Mouse (Mus musculus) ES-Bruce4 (cell line): ENCODE measurements around the gene Pygm. TPM values are rescaled to one million over a fixed set of nuclear protein-coding genes. Genes with fewer than 3 reads are reported as not detected.

ENCODE experiments used
- H3K27ac ChIP-seq: 2 replicates; pipeline ENCODE4 v1.5.1; 2012; ENCODE audit warnings: low read length, inconsistent platforms; ENCODE audit not compliant: insufficient read depth
- H3K27me3 ChIP-seq: 2 replicates; pipeline ENCODE4 v1.6.1; 2012; ENCODE audit warnings: mild to moderate bottlenecking, low read length, inconsistent platforms; ENCODE audit not compliant: control insufficient read depth, poor library complexity, insufficient read depth, severe bottlenecking
- H3K36me3 ChIP-seq: 2 replicates; pipeline ENCODE4 v1.6.1; 2012; ENCODE audit warnings: inconsistent platforms, mild to moderate bottlenecking, low read length, moderate library complexity; ENCODE audit not compliant: control insufficient read depth, poor library complexity, insufficient read depth, severe bottlenecking
- H3K4me1 ChIP-seq: one replicate; pipeline ENCODE4 v1.8.1; 2011; ENCODE audit warnings: low read length; ENCODE audit not compliant: control insufficient read depth, insufficient read depth
- H3K4me3 ChIP-seq: 2 replicates; pipeline ENCODE4 v1.5.1; 2011; ENCODE audit warnings: low read depth, mild to moderate bottlenecking, low read length
- H3K9ac ChIP-seq: 2 replicates; pipeline ENCODE4 v1.6.1; 2012; ENCODE audit warnings: low read depth, mild to moderate bottlenecking, inconsistent platforms; ENCODE audit not compliant: poor library complexity, severe bottlenecking
- H3K9me3 ChIP-seq: replicated peaks from 2 replicates; pipeline ENCODE4 v1.6.1; 2012; ENCODE audit warnings: mild to moderate bottlenecking, low read length, inconsistent platforms; ENCODE audit not compliant: control insufficient read depth, poor library complexity, insufficient read depth, severe bottlenecking
- CTCF ChIP-seq: IDR thresholded peaks from one replicate; pipeline ENCODE4 v1.8.1; 2011; ENCODE audit warnings: low read depth, low read length
- EP300 ChIP-seq: IDR thresholded peaks from 2 replicates; pipeline ENCODE4 v1.6.1; 2011; ENCODE audit warnings: low read depth, low read length; ENCODE audit not compliant: insufficient read depth
- POLR2A ChIP-seq: IDR thresholded peaks from one replicate; pipeline ENCODE4 v1.8.1; 2011; ENCODE audit warnings: low read length; ENCODE audit not compliant: insufficient read depth
- polyA plus RNA-seq: library from polyadenylated mRNA; stranded (reverse); fragments of >200 nt; gene quantifications from 2 replicates; pipeline ENCODE4 v1.2.4, GENCODE M21; 2011; ENCODE audit warnings: low read depth; ENCODE audit not compliant: missing spikeins, insufficient read depth, insufficient read length

The Pygm gene
- polyA plus RNA-seq = 4.1 and 4.6 TPM in 2 replicates

DNA sequence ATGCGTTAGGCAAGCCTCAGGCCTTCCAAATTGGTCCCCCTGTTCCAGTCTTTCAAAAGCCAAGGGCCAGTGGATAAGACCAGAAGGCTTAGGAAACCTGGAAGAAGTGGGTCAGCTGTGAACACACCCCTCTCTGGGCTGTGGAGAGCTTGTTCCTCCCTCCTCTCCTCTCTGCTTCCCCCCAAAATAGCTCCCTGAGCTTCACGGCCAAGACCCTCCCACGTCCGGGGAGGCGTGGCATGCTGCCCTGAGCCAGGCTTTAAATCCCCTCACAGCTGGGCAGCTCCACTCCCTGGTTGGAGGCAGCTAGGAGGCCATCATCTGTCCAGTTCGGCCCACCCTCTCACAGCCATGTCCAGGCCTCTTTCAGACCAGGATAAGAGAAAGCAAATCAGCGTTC, at the start of gene Pygm:
Gene Pygm, plus strand, starts transcription at position 272 of the 400 bp plus-strand sequence.
- Histone ChIP-seq H3K9me3 (no peaks in the 10 kb centered on the region), H3K9ac (no peak within 1 kb of the TSS), H3K4me1 (no peaks in the 10 kb centered on the region), H3K36me3 (no peaks in the 10 kb centered on the region), H3K4me3 (no peak within 1 kb of the TSS), H3K27ac (no peak within 1 kb of the TSS), H3K27me3 (no peaks in the 10 kb centered on the region)
- TF ChIP-seq EP300 (no peak), CTCF (no peak), POLR2A (no peak)

DNA sequence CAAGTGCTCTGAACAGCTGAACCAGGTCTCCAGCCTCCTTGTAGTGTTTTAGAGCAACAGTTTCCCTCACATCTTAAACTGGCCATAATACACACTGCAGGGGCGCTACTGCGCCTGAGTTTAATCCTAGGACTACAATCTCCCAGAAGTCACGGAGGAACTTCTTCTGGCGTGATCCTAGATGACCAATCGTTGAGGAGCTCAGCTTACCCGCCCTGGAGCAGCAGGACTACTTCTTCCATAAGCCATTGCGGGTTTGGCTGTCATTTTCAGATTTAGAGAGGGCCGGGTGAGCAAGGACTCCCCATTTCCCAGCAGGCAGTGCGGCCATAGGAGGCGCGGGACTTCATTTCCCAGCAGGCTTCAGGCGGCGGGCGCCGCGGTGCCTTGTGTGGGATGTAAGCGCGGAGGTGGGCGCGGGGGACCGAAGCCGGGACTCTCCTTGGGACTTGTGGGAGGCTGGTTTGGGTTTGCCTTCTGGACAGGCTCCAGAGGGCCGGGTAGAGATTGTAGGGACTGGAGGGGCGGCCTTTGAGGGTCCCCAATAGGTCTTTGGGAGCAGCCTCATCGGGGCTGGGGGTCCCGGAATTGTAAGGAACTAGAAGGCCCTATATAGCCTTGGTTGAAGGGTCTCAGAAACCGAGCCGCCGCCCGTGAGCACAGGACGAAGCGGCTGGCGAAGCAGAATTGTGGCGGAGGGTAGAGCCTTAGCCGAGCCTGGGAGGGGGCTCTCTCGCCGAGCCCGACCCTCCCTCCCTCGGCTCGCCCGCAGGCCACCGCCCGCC, 49.3 kb upstream of the Pygm start, which contains the start of gene Men1:
Gene Men1, plus strand, starts transcription at position 307 of the 785 bp plus-strand sequence.
- H3K4me3 ChIP-seq = peak within 1 kb of the TSS; percentile 76
- TF ChIP-seq CTCF (no peak), POLR2A (no peak), EP300 (no peak)
- H3K9ac ChIP-seq = peak within 1 kb of the TSS; percentile 79

DNA sequence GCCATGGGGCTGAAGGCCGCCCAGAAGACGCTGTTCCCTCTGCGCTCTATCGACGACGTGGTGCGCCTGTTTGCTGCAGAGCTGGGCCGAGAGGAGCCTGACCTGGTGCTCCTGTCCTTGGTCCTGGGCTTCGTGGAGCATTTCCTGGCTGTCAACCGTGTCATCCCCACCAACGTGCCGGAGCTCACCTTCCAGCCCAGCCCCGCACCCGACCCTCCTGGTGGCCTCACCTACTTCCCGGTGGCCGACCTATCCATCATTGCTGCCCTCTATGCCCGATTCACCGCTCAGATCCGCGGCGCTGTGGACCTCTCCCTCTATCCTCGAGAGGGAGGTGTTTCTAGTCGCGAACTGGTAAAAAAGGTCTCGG, 48.8 kb upstream of the Pygm start:
- TF ChIP-seq POLR2A (no peak), EP300 (no peak), CTCF (no peak)
- Histone ChIP-seq H3K27ac (no peak overlapping the region), H3K4me3 (peak overlapping the region; percentile 76), H3K9me3 (no peaks in the 10 kb centered on the region), H3K36me3 (0 out of 2 replicates have a peak, but pooled peaks cover 13% of the 10 kb centered on the region), H3K4me1 (peaks cover 5% of the 10 kb centered on the region), H3K27me3 (no peaks in the 10 kb centered on the region), H3K9ac (peak overlapping the region; percentile 79)

More for the DNA sequence above, 49.3 kb upstream of the Pygm start, which contains the start of gene Men1:
- Histone ChIP-seq H3K9me3 (no peaks in the 10 kb centered on the region), H3K4me1 (peaks cover 5% of the 10 kb centered on the region), H3K27ac (peak within 1 kb of the TSS; percentile 83), H3K36me3 (0 out of 2 replicates have a peak, but pooled peaks cover 13% of the 10 kb centered on the region), H3K27me3 (no peaks in the 10 kb centered on the region)

DNA sequence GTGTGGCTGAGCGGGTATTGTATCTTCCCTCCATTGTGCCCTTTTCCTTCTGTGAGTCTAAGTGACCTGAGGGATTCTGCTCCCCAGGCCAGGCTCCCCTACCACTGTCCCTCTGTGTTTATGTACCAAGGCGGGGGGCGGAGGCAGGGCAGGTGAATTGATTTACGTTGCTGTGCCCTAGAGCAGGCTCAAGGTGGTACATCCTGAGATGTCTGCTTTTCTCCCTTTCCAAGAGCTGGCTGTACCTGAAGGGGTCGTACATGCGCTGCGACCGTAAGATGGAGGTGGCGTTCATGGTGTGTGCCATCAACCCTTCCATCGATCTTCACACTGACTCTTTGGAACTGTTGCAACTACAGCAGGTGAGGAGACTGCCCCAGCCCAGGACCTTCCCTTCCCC, 47.3 kb upstream of the Pygm start:
- no peaks in the 10 kb centered on the region for H3K27me3 ChIP-seq
- peaks cover 5% of the 10 kb centered on the region for H3K4me1 ChIP-seq
- H3K9me3 ChIP-seq = no peaks in the 10 kb centered on the region
- no peak overlapping the region for H3K4me3 ChIP-seq
- no peak overlapping the region for H3K27ac ChIP-seq
- 0 out of 2 replicates have a peak, but pooled peaks cover 13% of the 10 kb centered on the region for H3K36me3 ChIP-seq
- no peak overlapping the region for H3K9ac ChIP-seq
- TF ChIP-seq EP300 (no peak), POLR2A (no peak), CTCF (no peak)

DNA sequence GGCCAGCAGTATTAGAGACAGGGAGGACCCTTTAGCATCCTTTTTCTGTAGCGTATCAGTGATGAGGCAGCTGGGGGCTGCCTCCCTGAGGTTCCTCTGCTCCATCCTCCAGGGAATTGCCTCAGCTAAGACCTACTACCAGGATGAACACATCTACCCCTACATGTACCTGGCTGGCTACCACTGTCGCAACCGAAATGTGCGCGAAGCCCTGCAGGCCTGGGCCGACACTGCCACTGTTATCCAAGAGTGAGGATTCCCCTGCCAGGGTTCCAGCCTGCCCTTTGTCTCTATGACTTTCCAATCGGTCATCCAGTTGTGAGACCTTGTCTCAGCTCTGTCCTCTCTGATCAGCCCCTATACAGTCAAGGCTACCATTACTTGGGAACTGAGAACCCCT, 46.0 kb upstream of the Pygm start:
- peaks cover 5% of the 10 kb centered on the region for H3K4me1 ChIP-seq
- no peak overlapping the region for H3K9ac ChIP-seq
- H3K4me3 ChIP-seq = no peak overlapping the region

DNA sequence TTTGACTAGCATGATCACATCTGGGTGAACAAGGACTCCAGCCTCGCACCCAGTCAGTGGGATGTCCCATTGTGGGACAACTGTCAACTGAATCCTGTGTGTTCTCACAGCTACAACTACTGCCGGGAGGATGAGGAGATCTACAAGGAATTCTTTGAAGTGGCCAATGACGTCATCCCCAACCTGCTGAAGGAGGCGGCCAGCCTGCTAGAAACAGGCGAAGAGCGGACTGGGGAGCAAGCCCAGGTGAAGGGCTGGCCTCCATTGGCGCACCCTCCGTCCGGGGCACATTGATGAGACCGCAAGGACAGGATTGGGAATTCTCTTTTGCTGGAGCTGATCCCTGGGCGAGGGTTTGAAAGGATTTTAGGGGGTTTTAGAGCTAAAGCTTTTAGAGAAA, 45.5 kb upstream of the Pygm start:
- no peaks in the 10 kb centered on the region for H3K9me3 ChIP-seq
- no peak overlapping the region for H3K9ac ChIP-seq
- H3K27ac ChIP-seq = no peak overlapping the region
- 0 out of 2 replicates have a peak, but pooled peaks cover 13% of the 10 kb centered on the region for H3K36me3 ChIP-seq
- no peak overlapping the region for H3K4me3 ChIP-seq
- H3K4me1 ChIP-seq = peaks cover 5% of the 10 kb centered on the region
- no peak for TF ChIP-seq EP300
- no peak for TF ChIP-seq CTCF
- no peak for TF ChIP-seq POLR2A
- no peaks in the 10 kb centered on the region for H3K27me3 ChIP-seq

More for the DNA sequence above, 46.0 kb upstream of the Pygm start:
- H3K27ac ChIP-seq = no peak overlapping the region
- 0 out of 2 replicates have a peak, but pooled peaks cover 13% of the 10 kb centered on the region for H3K36me3 ChIP-seq
- H3K9me3 ChIP-seq = no peaks in the 10 kb centered on the region
- no peak for TF ChIP-seq POLR2A
- no peak for TF ChIP-seq EP300
- no peak for TF ChIP-seq CTCF
- no peaks in the 10 kb centered on the region for H3K27me3 ChIP-seq
